Mouse (Mus musculus) CH12.LX (cell line): ENCODE measurements at regions not wholly inside any gene's neighbourhood (a gene's known extent, or its start where the extent isn't known, plus 50 kb on each side); places are given as distances from the start of the nearest gene placed in this dataset.

ENCODE experiments used
- DNase-seq: peaks from one replicate; pipeline ENCODE4 v3.0.0-alpha.2; 2013; ENCODE audit errors: extremely low read depth
- H3K27ac ChIP-seq: 2 replicates; pipeline ENCODE4 v1.5.1; 2012; ENCODE audit warnings: low read depth, mild to moderate bottlenecking, control low read depth, moderate library complexity; ENCODE audit not compliant: insufficient read depth
- H3K27me3 ChIP-seq: replicated peaks from 2 replicates; pipeline ENCODE3; 2012; ENCODE audit warnings: inconsistent platforms
- H3K36me3 ChIP-seq, 2 experiments: replicated peaks in 1 of 2; 2 replicates each; pipeline versions ENCODE3 to v1.6.1; 2012; ENCODE audit warnings: inconsistent platforms in 1 of 2, low read length in 1 of 2, mild to moderate bottlenecking in 1 of 2, mixed read lengths in 1 of 2, moderate library complexity in 1 of 2; ENCODE audit not compliant: control insufficient read depth in 1 of 2, insufficient read depth in 1 of 2
- H3K4me1 ChIP-seq, 2 experiments: 2 replicates each; pipeline ENCODE4 v1.6.1; 2012; ENCODE audit warnings: inconsistent platforms in 1 of 2, moderate library complexity in 1 of 2; ENCODE audit not compliant: insufficient read depth in 2 of 2, control insufficient read depth in 1 of 2
- H3K4me2 ChIP-seq: 2 replicates; pipeline ENCODE4 v1.6.1; 2012; ENCODE audit warnings: low read depth, mild to moderate bottlenecking, control low read depth; ENCODE audit not compliant: poor library complexity, insufficient read depth, severe bottlenecking
- H3K4me3 ChIP-seq, 3 experiments: fragments of 150-350 bp in 1 of 3; sonication (generic) in 1 of 3; replicated peaks in 1 of 3; 2 replicates each; pipeline versions ENCODE3 to v1.5.1; 2011 to 2012; ENCODE audit warnings: low read depth in 2 of 3, low read length in 2 of 3, mild to moderate bottlenecking in 2 of 3, moderate library complexity in 2 of 3, control low read depth in 1 of 3, improper control_type of control experiment in 1 of 3, inconsistent platforms in 1 of 3, mixed read lengths in 1 of 3; ENCODE audit not compliant: poor library complexity in 1 of 3
- H3K79me2 ChIP-seq: replicated peaks from 2 replicates; pipeline ENCODE4 v1.6.1; 2012; ENCODE audit warnings: mild to moderate bottlenecking, moderate library complexity; ENCODE audit not compliant: control insufficient read depth, poor library complexity, insufficient read depth, severe bottlenecking; ENCODE audit errors: extremely low read depth
- H3K9ac ChIP-seq: 2 replicates; pipeline ENCODE4 v1.6.1; 2012; ENCODE audit warnings: low read depth, mild to moderate bottlenecking, control low read depth, moderate library complexity; ENCODE audit not compliant: insufficient read depth
- H3K9me3 ChIP-seq: replicated peaks from 2 replicates; pipeline ENCODE3; 2012; ENCODE audit warnings: low read length, inconsistent platforms, mixed read lengths
- BHLHE40 ChIP-seq: IDR thresholded peaks from 2 replicates; pipeline ENCODE4 v1.6.1; 2011; ENCODE audit warnings: mild to moderate bottlenecking, low read depth, low read length, improper control_type of control experiment
- CHD1 ChIP-seq: IDR thresholded peaks from 2 replicates; pipeline ENCODE4 v1.6.1; 2012; ENCODE audit warnings: low read depth, low read length, improper control_type of control experiment, inconsistent platforms
- E2F4 ChIP-seq: IDR thresholded peaks from 2 replicates; pipeline ENCODE4 v1.6.1; 2011; ENCODE audit warnings: low read depth, low read length, improper control_type of control experiment; ENCODE audit not compliant: insufficient replicate concordance
- ELF1 ChIP-seq: IDR thresholded peaks from 2 replicates; pipeline ENCODE4 v1.6.1; 2014; ENCODE audit warnings: low read depth, mild to moderate bottlenecking, inconsistent platforms, low read length, improper control_type of control experiment
- GABPA ChIP-seq: IDR thresholded peaks from 2 replicates; pipeline ENCODE4 v1.6.1; 2012; ENCODE audit warnings: low read depth, low read length, improper control_type of control experiment, inconsistent platforms; ENCODE audit not compliant: insufficient replicate concordance
- IRF4 ChIP-seq: IDR thresholded peaks from 2 replicates; pipeline ENCODE4 v1.6.1; 2014; ENCODE audit warnings: low read depth, mild to moderate bottlenecking, inconsistent platforms, low read length, improper control_type of control experiment
- JUND ChIP-seq: conservative IDR thresholded peaks from 2 replicates; pipeline ENCODE4 v1.6.1; 2011; ENCODE audit warnings: low read depth, low read length, improper control_type of control experiment
- MAX ChIP-seq: IDR thresholded peaks from 2 replicates; pipeline ENCODE4 v1.6.1; 2011; ENCODE audit warnings: low read length, improper control_type of control experiment
- MYC ChIP-seq: IDR thresholded peaks from 2 replicates; pipeline ENCODE4 v1.6.1; 2011; ENCODE audit warnings: low read depth, mild to moderate bottlenecking, improper control_type of control experiment, low read length
- NRF1 ChIP-seq: IDR thresholded peaks from 2 replicates; pipeline ENCODE4 v1.6.1; 2014; ENCODE audit warnings: low read depth, mild to moderate bottlenecking, inconsistent platforms, low read length, improper control_type of control experiment, moderate library complexity
- PAX5 ChIP-seq: IDR thresholded peaks from 2 replicates; pipeline ENCODE4 v1.6.1; 2012; ENCODE audit warnings: low read length, inconsistent platforms, mixed read lengths
- POLR2A ChIP-seq: IDR thresholded peaks from 2 replicates; pipeline ENCODE4 v1.6.1; 2011; ENCODE audit warnings: low read depth, mild to moderate bottlenecking, improper control_type of control experiment, low read length
- TBP ChIP-seq: conservative IDR thresholded peaks from 2 replicates; pipeline ENCODE4 v1.6.1; 2011; ENCODE audit warnings: low read depth, low read length, improper control_type of control experiment
- USF1 ChIP-seq: IDR thresholded peaks from 2 replicates; pipeline ENCODE4 v1.6.1; 2014; ENCODE audit warnings: low read depth, mild to moderate bottlenecking, inconsistent platforms, low read length, improper control_type of control experiment
- ZNF384 ChIP-seq: IDR thresholded peaks from 2 replicates; pipeline ENCODE4 v1.6.1; 2012; ENCODE audit warnings: low read depth, low read length, improper control_type of control experiment, inconsistent platforms
- dilution Hi-C: fragments of 300-500 bp; cut with MboI; formaldehyde crosslinking; loops from 2 replicates; pipeline ENCODE4 v1.14.3; 2020; ENCODE audit warnings: low sequenced_read_pairs; ENCODE audit not compliant: extremely low pct_unique_long_range_greater_than_20kb, extremely low pct_ligation_motif_present
- in situ Hi-C: fragments of 300-500 bp; cut with MboI; formaldehyde crosslinking; loops from 3 replicates; pipeline ENCODE4 v1.14.3; 2019; ENCODE audit warnings: low sequenced_read_pairs, low pct_ligation_motif_present, low pct_unique_long_range_greater_than_20kb, mixed read lengths

GRCm38 (mm10) chr13:5804381-5804941, 56.8 kb upstream of the Klf6 start (continued):
- 0 out of 2 replicates have a peak, but pooled peaks have one; percentile 15 for TF ChIP-seq TBP
- TF ChIP-seq JUND, result peak; percentile 46; the same call in 1 of the 2 replicates
- TF ChIP-seq POLR2A, result no peak
- no peak for TF ChIP-seq PAX5
- TF ChIP-seq CHD1, result no peak
- TF ChIP-seq BHLHE40, result peak; percentile 68
- TF ChIP-seq NRF1, result no peak
- TF ChIP-seq USF1, result no peak

- Histone ChIP-seq H3K27ac (no peak overlapping the region), H3K4me3 (no peak overlapping the region), H3K4me2 (no peak overlapping the region), H3K79me2 (no peaks in the 10 kb centered on the region), H3K36me3 (no peaks in the 10 kb centered on the region), H3K9ac (no peak overlapping the region), H3K4me1 (peaks cover 8 to 16% of the 10 kb centered on the region in 2 experiments; a peak in 3 of 4 replicates), H3K27me3 (no peaks in the 10 kb centered on the region), H3K9me3 (no peaks in the 10 kb centered on the region)
- DNase-seq, result no peak
- in situ Hi-C loops, result no loop called here
- TF ChIP-seq MYC (no peak), ELF1 (no peak), BHLHE40 (no peak), E2F4 (no peak), ZNF384 (no peak), IRF4 (no peak), GABPA (no peak), MAX (no peak), POLR2A (no peak)
- dilution Hi-C loops, result no loop called here
Observed at GRCm38 (mm10) chr13:5808380-5808779, 52.9 kb upstream of the Klf6 start.
